Mouse (Mus musculus): ENCODE results near the gene Nosip.

The Nosip gene

DNA sequence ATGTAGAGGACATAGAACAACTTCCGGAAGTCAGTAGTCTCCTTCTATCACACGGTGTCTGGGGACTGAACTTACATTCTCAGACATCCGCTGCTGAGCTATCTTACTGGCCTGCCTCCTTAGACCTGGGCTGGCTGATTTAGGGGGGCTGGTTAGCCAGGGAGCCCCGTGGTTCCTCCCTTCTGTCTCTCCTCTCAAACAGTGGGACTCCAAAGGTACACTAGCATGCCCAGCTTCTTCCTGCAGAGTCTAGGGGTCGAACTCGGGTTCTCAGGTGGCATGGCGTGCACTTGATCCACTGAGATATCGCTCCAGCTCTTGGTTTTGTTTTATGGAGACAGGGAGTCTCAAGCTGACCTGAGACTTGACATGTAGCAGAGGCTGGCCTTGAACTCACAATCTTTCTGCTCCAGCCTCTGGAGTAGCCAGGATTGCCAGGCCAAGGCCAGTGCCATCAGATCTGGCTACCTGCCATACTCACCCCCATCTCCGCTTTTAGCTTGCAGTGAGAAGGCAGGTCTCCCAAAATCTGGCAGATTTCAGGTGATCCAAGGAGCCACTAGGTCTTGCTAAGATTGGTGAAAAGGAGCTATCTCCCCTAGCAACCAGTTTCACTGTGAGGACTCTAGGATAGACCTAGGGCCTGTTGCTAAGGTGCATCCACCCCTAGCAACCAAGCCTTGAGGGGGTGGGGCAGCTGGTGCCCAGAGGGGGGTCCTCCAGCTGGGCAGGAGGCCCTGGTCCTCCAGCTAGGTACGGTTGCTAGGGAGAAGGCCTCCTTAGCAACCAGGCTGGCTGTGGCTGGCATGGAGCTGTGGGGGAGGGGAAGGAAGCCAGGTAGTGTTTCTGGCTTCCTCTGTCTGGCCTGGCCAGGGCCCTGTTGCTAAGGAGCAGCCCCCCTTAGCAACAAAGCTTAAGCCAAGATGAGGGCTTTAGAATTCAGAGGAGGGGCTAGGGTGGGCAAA is 3.3 kb upstream of the Nosip start:
- in situ Hi-C loops (cut with MboI, MseI) = no loop called here

DNA sequence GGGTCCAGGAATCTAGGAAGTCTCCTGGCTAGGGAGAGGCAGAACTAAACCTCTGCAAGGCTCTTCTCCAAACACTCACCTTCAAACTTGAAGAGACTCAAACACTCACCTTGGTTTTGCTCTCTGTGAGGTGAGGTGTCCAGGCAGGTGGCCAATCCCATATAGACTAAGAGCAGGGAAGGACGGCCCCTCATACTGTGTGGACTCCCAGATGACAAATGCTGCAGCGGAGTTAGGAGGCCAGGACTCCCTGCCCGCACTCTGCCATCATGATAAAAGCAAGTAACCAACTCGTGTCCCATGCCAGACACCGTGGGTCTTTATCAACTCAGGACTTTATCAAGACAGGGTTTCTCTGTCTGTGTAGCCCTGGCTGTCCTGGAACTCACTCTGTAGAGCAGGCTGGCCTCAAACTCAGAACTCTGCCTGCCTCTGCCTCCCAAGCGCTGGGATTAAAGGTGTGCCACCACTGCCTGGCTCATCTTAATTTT is 1.6 kb upstream of the Nosip start:
- in situ Hi-C loops (cut with MboI, MseI) = no loop called here

- in situ Hi-C loops (cut with MboI, MseI) = no loop called here
These were observed 625 bp upstream of the Nosip start for GRCm38 (mm10) chr7:45061532-45062075.

DNA sequence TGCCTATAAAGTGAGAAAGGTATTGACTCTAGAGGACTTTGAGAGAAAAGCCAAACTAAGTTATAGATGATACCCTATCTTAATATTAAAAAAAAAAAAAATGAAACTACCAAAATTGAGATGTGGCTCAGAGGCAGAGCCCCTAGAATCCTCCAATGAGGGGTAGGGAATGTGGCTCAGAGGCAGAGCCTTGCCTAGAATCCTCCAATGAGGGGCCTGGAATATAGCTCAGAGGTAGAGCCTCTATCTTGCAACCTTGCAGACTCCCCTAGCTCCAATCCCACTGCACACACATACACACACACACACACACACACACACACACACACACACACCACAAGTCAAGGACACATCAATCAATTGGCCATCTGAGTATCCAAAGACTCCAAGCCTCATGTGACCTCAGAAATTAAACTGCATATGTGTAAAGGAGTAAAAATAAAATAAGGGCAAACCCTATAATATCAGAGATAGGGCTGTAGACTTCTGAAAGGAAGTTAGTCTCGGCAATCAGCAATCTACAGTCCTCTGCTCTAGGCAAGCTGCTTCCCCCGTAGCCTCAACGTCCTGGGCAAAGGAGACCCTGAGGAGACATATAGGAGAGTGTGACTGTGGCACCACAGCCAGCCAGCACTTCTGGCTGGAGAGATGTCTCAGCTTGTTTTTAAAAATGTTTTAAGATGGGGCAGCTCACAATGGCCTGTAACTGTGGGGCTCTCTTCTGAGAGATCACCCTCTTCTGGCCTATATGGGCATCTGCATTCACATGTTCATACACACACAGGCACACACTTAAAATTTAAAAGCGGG is 5.2 kb downstream of the Nosip start:
- in situ Hi-C loops (cut with MboI, MseI) = no loop called here

DNA sequence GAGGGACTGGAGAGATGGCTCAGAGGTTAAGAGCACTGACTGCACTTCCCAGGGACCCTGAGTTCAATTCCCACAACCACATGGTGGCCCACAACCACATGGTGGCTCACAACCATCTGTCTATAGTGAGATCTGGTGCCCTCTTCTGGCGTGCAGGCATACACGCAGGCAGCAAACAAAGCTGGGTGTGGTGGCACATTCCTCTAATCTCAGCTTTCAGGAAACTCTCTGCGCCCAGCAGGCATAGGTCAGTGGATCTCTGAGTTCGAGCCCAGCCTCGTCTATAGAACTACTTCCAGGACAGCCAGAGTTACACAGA is 5.7 kb downstream of the Nosip start:
- in situ Hi-C loops (cut with MboI, MseI) = no loop called here

- in situ Hi-C loops (cut with MboI, MseI) = loop anchor here (5.0 kb wide), 1 partner anchor 37 kb away; no protein-coding TSS in a partner anchor
These were observed 7.4 kb downstream of the Nosip start for GRCm38 (mm10) chr7:45069671-45070070.

- in situ Hi-C loops (cut with MboI, MseI) = loop anchor here (5.0 kb wide), 1 partner anchor 40 kb away; no protein-coding TSS in a partner anchor
These were observed 10.0 kb downstream of the Nosip start for GRCm38 (mm10) chr7:45072230-45072629.

DNA sequence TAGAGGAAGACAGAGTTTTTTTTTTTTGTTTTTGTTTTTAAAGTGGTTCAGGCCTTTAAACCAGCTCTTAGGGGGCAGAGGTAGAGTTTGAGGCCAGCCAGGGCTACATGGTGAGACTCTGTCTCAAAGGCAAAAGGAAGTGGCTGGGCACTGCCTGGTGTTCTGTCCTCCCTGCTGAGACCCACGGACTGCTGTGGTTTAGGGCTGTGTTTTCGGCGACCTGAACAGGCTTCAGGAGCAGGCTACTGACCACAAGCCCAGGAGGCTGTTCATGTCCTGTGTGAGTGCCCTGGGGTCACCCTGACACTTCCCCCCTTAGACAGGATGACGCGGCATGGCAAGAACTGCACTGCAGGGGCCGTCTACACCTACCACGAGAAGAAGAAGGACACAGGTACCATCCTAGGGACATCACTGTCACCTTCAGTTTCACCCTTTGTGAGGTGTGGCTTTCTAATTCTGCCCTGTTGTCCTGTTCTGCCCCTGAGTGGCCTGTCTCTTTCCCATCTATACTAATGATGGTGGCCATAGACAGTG is 11.0 kb downstream of the Nosip start:
- in situ Hi-C loops (cut with MboI, MseI) = loop anchor here (5.0 kb wide), 1 partner anchor 41 kb away; no protein-coding TSS in a partner anchor

- in situ Hi-C loops (cut with MboI, MseI) = loop anchor here (5.0 kb wide), 1 partner anchor 42 kb away; no protein-coding TSS in a partner anchor
These were observed 11.7 kb downstream of the Nosip start for GRCm38 (mm10) chr7:45073949-45074348.

GRCm38 (mm10) chr7:45075405-45075804 is 13.2 kb downstream of the Nosip start:
- in situ Hi-C loops (cut with MboI, MseI) = no loop called here

DNA sequence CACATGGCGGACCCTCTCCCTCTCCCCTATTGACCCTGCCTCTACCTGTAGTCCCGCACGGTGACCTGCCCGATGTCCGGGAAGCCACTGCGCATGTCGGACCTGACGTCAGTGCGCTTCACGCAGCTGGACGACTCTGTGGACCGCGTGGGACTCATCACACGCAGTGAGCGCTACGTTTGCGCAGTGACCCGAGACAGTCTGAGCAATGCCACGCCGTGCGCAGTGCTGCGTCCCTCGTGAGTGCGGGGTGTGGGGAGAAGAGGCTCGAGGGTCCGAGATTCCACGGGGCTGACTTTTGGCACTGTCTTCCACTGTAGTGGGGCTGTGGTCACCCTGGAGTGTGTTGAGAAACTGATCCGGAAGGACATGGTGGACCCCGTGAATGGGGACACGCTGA is 14.3 kb downstream of the Nosip start:
- in situ Hi-C loops (cut with MboI, MseI) = no loop called here

DNA sequence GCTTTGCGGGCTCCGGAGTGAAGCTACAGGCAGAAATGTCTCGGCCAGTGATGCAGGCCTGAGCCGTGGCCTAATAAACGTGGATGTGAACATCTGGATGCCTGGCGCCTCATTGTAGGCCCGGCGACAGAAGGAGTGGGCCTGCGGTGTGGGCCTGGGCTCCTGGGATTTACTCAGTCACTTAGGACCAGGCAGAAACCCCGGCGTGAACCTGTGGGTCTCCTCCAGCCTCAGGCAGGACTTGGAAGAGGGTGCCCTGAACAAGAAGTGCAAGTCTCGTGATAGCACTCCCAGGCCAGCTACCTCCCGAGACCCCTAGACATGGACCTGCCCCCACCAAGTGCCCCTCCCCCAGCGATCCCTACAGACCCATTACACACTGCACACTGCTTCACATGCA is 15.1 kb downstream of the Nosip start:
- in situ Hi-C loops (cut with MboI, MseI) = no loop called here

- in situ Hi-C loops (cut with MboI, MseI) = no loop called here
These were observed 15.6 kb downstream of the Nosip start for GRCm38 (mm10) chr7:45077829-45078228.

DNA sequence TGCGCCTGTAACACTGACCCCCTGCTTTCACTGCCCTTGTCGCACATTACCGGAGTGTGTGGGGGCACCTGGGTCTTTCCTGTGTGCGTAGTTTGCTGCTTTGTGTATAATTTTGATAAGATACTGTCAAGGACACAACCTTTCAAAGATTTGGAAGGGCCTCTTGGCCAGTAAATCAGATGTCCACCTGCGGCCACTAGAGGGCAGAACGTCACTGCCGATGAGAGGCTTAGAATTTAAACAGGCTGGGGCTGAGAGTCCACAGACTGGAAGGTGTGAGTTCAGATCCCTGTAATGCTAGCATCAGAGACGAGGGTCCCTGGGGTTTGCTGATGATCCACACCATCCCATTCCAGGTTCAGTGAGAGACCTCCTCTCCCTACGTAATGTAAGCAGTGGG is 16.3 kb downstream of the Nosip start:
- in situ Hi-C loops (cut with MboI, MseI) = no loop called here

DNA sequence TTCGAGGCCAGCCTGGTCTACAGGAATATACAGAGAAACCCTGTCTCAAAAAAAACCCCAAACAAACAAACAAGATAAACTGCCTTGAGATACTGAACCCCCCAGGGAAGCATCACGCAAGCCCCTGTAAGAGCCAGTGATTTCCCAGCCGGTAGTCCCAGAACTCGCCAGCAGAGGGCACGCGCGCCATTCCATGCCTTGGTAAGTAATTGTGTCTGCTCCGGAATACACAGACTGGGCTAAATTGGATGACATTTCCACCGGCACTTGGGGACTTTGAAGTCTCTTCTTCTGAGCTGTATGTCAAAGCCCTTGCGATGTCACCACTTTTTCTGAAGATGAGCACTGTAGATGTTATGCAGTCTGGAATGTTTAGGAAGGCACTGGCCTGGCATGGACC is 17.6 kb downstream of the Nosip start:
- in situ Hi-C loops (cut with MboI, MseI) = no loop called here

DNA sequence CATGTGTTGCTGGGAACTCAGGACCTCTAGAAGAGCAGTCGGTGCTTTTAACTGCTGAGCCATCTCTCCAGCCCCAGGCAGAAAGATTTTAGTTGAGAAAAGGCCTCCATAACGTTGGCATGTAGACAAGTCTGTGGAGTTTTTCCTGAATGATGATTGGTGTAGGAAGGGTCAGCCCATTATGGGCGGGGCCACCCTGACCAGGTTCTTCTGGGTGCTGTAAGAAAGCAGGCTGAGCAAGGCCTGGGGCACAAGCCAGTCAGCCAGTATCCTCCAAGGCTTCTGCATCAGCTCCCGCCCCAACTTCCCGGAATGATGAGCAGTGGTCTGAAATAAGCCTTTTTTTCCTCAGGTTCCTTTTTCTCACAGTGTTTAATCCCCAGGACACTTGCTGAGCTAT is 18.8 kb downstream of the Nosip start:
- in situ Hi-C loops (cut with MboI, MseI) = no loop called here

DNA sequence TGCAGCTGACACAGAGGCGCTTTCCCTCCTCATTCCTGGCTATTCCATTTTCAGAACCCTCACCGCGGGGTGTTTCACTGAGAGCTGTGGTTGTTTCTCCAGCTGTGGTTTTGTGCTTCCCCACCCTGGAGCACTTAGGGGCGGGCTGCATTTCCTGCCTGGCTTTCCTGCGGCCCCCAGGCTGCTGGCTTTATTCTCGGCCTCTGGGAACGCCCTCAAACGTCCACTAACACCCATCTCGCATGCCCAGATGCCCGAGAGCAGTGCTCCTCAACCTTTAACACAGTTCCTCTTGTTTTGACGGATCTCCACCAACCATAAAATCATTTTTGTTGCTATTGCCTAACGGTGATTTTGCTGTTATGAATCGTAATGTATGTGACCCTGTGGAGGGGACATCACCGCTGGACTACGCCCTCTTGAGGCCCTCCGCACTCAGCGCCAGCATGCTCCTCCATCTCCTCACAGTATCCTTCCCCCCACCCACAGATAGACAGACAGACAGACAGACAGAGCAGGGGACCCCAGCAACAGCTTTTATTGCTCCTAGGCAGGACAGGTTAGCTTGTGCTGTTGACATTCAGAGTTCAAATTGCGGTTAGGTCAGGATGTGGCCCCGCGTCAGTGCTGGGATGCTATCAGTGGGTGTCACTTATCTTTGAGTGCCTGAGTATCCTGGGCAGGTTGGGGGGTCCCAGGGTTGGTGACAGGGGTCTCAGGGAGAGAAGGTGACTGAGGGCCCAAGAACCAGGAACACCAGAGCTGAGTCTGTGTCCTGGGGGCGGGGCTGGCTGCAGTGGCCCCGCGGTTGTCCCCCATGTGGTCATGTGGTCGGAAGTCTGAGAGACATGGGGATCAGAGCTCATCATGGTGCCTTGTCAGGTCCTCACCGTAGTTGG is 20.4 kb downstream of the Nosip start:
- in situ Hi-C loops (cut with MboI, MseI) = no loop called here

GRCm38 (mm10) chr7:45083300-45083890 is 21.2 kb downstream of the Nosip start:
- in situ Hi-C loops (cut with MboI, MseI) = no loop called here

DNA sequence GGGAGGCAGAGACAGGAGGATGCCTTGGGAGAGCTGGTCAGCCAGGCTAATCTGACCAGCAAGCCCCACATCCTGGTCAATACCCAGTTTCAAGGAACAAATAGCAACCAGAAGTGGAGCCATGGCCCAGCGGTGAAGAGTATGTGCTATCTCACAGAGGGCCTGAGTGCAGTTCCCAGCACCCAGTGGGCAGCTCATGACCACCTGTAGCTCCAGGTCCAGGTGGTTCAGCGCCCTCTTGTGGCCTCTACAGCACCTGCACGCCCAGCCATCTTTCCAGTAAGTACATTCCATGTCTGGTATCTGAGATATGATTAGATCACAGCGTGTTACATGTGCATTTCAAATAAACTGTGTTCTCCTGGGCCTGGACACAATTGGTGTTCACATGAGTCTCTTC is 23.9 kb downstream of the Nosip start:
- in situ Hi-C loops (cut with MboI, MseI) = loop anchor here (5.0 kb wide), 1 partner anchor 36 kb away; the partner anchor contains the start of gene Rps11

- in situ Hi-C loops (cut with MboI, MseI) = loop anchor here (5.0 kb wide), 1 partner anchor 34 kb away; the partner anchor contains the start of gene Rps11
These were observed 26.4 kb downstream of the Nosip start for GRCm38 (mm10) chr7:45088597-45088996.

Measured in T-helper 1 cell (primary cell).